ENCODE assay signal across 10 mouse cellular contexts in the genomic region with DNA sequence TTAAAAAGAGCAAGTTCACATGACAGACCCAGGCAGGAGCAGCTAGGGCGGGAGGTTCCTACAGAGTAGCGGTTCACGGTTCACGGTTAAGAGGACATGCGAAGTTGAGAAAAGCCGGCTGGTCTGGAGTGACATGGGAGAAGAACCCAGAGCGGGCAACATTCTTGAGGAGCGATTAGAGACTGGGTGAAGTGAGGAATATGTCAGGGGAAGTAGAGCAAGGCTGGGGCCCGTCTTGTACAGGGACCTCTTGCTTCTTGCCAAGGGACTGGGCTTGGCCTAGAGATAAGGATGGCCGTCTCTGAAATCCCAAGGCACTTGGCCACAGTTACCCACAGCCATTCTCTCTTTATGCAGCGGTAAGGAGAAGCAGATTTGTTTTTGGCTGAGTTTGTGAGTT. TPM values are rescaled to one million over a fixed set of nuclear protein-coding genes. Genes with fewer than 3 reads are reported as not detected.
DNase-seq lines count a peak whose midpoint lies in the region; ATAC-seq and TF ChIP-seq lines count a peak whose summit lies in the region.
"Had no signal": no experiment of that assay in that cellular context is flagged by ENCODE, and none has a peak within 500 bp of the region (broad histone marks: within the 10 kb centered on the region; RNA-seq: fewer than 3 reads in every experiment).

No protein-coding gene starts in this region.

- no peak for TF ChIP-seq POLR2A in cerebellum, adult 2 months (IDR thresholded peaks at IDR 0.05; ENCODE audit: borderline replicate concordance, insufficient read depth, low read length)

- peak overlapping the region; percentile 72 for H3K4me3 ChIP-seq in kidney, embryonic 15.5 days (replicated peaks)
- peak overlapping the region; percentile 84 for H3K4me3 ChIP-seq in limb, embryonic 12.5 days (replicated peaks)
- peak overlapping the region; percentile 86 for H3K4me3 ChIP-seq in neural tube, embryonic 15.5 days (replicated peaks)
- H3K4me3 ChIP-seq in cerebellum, adult 2 months (replicated peaks; ENCODE audit: insufficient read depth, low read depth, low read length) = no peak overlapping the region

- DNase-seq in kidney, postnatal 4 days = no peak
- no peak for DNase-seq in left cerebral cortex, postnatal 36 days (ENCODE audit: low spot score in 2 of 2)
- DNase-seq in cerebellum, adult 2 months = no peak
- no peak for DNase-seq in gastrocnemius, adult 18-20 months (ENCODE audit: low spot score)
- DNase-seq: gastrocnemius, postnatal 14 days had no signal

- H3K4me1 ChIP-seq in kidney, embryonic 15.5 days = peaks cover 41% of the 10 kb centered on the region
- peaks cover 26% of the 10 kb centered on the region for H3K4me1 ChIP-seq in limb, embryonic 12.5 days (replicated peaks)
- peaks cover 33% of the 10 kb centered on the region for H3K4me1 ChIP-seq in neural tube, embryonic 15.5 days
- 0 out of 2 replicates have a peak, but pooled peaks cover 3% of the 10 kb centered on the region for H3K4me1 ChIP-seq in cerebellum, adult 2 months (ENCODE audit: control insufficient read depth, insufficient read depth, low read length)

- no peaks in the 10 kb centered on the region for H3K27me3 ChIP-seq in kidney, embryonic 15.5 days
- H3K27me3 ChIP-seq in limb, embryonic 12.5 days = no peaks in the 10 kb centered on the region
- no peaks in the 10 kb centered on the region for H3K27me3 ChIP-seq in neural tube, embryonic 15.5 days (replicated peaks)
- H3K27me3 ChIP-seq in cerebellum, adult 2 months (ENCODE audit: control insufficient read depth, insufficient read depth, low read length) = no peaks in the 10 kb centered on the region; the same call in none of the 2 replicates

- 0 out of 2 replicates have a peak, but pooled peaks have one; percentile 26 for ATAC-seq in kidney, embryonic 15.5 days (replicated peaks; ENCODE audit: low FRiP score)
- peak; percentile 56 for ATAC-seq in erythroid progenitor cell, adult 5-6 weeks (replicated peaks; ENCODE audit: low FRiP score, poor library complexity, severe bottlenecking)
- ATAC-seq in limb, embryonic 12.5 days (ENCODE audit: insufficient number of reproducible peaks, insufficient read depth, low FRiP score, low TSS enrichment, low read depth) = no peak
- no peak for ATAC-seq in neural tube, embryonic 15.5 days (ENCODE audit: low FRiP score)

- peak overlapping the region; percentile 57 for H3K27ac ChIP-seq in kidney, embryonic 15.5 days
- H3K27ac ChIP-seq in limb, embryonic 12.5 days = peak overlapping the region; percentile 53; the same call in 1 of the 2 replicates
- no peak overlapping the region for H3K27ac ChIP-seq in neural tube, embryonic 15.5 days (replicated peaks)
- H3K27ac ChIP-seq in cerebellum, adult 2 months (ENCODE audit: insufficient read depth, low read length) = no peak overlapping the region

- H3K9me3 ChIP-seq in kidney, embryonic 15.5 days (replicated peaks) = no peaks in the 10 kb centered on the region
- no peaks in the 10 kb centered on the region for H3K9me3 ChIP-seq in limb, embryonic 12.5 days
- H3K9me3 ChIP-seq in neural tube, embryonic 15.5 days (replicated peaks) = no peaks in the 10 kb centered on the region

- H3K36me3 ChIP-seq in kidney, embryonic 15.5 days = peaks cover 11% of the 10 kb centered on the region; the same call in 1 of the 2 replicates
- peaks cover 26% of the 10 kb centered on the region for H3K36me3 ChIP-seq in limb, embryonic 12.5 days
- H3K36me3 ChIP-seq in neural tube, embryonic 15.5 days = no peaks in the 10 kb centered on the region
- H3K36me3 ChIP-seq: G1E had no signal

- intact Hi-C loops in left cerebral cortex, postnatal 36 days (cut with DNase I) = no loop called here

- peak overlapping the region; percentile 84 for H3K9ac ChIP-seq in kidney, embryonic 15.5 days
- H3K9ac ChIP-seq in limb, embryonic 12.5 days (replicated peaks) = peak overlapping the region; percentile 95
- peak overlapping the region; percentile 75; the same call in 1 of the 2 replicates for H3K9ac ChIP-seq in neural tube, embryonic 15.5 days (replicated peaks)

- WGBS in kidney, embryonic 15.5 days = 11% methylated on average over 11 of the region's 11 CpGs
- WGBS in limb, embryonic 12.5 days = 54% methylated on average over 11 of the region's 11 CpGs
- WGBS in neural tube, embryonic 15.5 days = 69% methylated on average over 11 of the region's 11 CpGs
- WGBS in cerebellum, adult 2 months = 73% methylated on average over 11 of the region's 11 CpGs

- no peak for TF ChIP-seq CTCF in cerebellum, adult 2 months (IDR thresholded peaks at IDR 0.05; ENCODE audit: borderline replicate concordance, insufficient read depth, low read depth, low read length)

- peak overlapping the region; percentile 69 for H3K4me2 ChIP-seq in kidney, embryonic 15.5 days
- H3K4me2 ChIP-seq in limb, embryonic 12.5 days = peak overlapping the region; percentile 87
- H3K4me2 ChIP-seq in neural tube, embryonic 15.5 days = peak overlapping the region; percentile 83

RNA-seq across cellular contexts. Expression of gene F2r, which starts 1.8 kb away (rescaled TPM):
- 126 TPM in 2 replicates for polyA plus RNA-seq in kidney, embryonic 15.5 days (2015; fragmentation: Nextera tagmentation; extraction: Ambion mirVana)
- total RNA-seq in erythroid progenitor cell, adult 5-6 weeks (2015; ENCODE audit: low replicate concordance) = 0.84 and 1.8 TPM in 2 replicates
- 0.68 and 2.7 TPM in 2 replicates for total RNA-seq in erythroid progenitor cell, adult 5-6 weeks (2017; ENCODE audit: low replicate concordance)
- polyA plus RNA-seq in limb, embryonic 12.5 days (2016; fragmentation: Nextera tagmentation; extraction: Ambion mirVana) = 118 and 120 TPM in 2 replicates
- polyA plus RNA-seq in neural tube, embryonic 15.5 days (2015; fragmentation: Nextera tagmentation; extraction: Ambion mirVana) = 52.1 and 53.9 TPM in 2 replicates
- total RNA-seq in left cerebral cortex, postnatal 36 days (2021) = 1 to 10 TPM; 4.1 to 4.3 TPM
- 4.3 and 4.4 TPM in 2 replicates for polyA plus RNA-seq in cerebellum, adult 2 months (2012; rRNA removed)
- 10 to 100 TPM in 1 of 2 experiments, 1 to 10 TPM in 1; 5.6 to 13.9 TPM for total RNA-seq in gastrocnemius, adult 18-20 months (2021)
- total RNA-seq: G1E had no signal

Comparison
In these comparisons a context has a peak if more than half of its experiments do, and no peak if none do; other contexts are left out.
1. ATAC-seq: peak in kidney, embryonic 15.5 days (single experiment) and erythroid progenitor cell, adult 5-6 weeks (single experiment); none in limb, embryonic 12.5 days (single experiment) and neural tube, embryonic 15.5 days (single experiment).
2. H3K27ac ChIP-seq: peak in kidney, embryonic 15.5 days (single experiment) and limb, embryonic 12.5 days (single experiment); none in neural tube, embryonic 15.5 days (single experiment) and cerebellum, adult 2 months (single experiment).
3. Peak in every context shown above with its lines, with median percentiles within 50 percentile points of each other: H3K4me2 ChIP-seq and H3K9ac ChIP-seq.